Mouse (Mus musculus): ENCODE results near the gene Grip1.

DNA sequence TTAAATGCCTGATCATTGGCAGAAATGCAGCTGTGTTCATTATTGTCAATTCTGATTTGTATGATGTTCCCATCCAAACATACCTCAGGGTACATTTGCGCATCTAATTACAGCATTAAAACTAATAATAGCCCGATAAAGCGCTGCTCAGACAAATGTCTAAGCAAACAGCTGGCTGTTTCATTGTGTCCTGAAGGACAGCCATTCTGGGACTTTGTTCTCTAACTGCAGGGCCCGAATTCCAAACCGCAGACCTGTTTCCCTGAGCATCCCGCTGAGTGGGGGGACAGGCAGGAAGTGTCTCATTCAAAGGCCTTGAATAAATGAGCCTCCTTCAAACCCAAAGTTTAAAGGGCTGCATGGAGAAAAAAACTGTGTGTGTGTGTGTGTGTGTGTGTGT, 30.1 kb downstream of the Grip1 start:
- no peak for TF ChIP-seq POLR2A (IDR thresholded peaks at IDR 0.05; ENCODE audit: insufficient read length, low read depth)
- no peak for TF ChIP-seq CEBPB (IDR thresholded peaks at IDR 0.05; ENCODE audit: insufficient read depth, poor library complexity, severe bottlenecking)
- TF ChIP-seq MAX (IDR thresholded peaks at IDR 0.05; ENCODE audit: low read depth) = no peak
- no peak for TF ChIP-seq MYOD1 (IDR thresholded peaks at IDR 0.05; ENCODE audit: control insufficient read depth in 1 of 3, insufficient read length in 2 of 3, low read depth in 2 of 3)
- no peak for TF ChIP-seq MYOG (IDR thresholded peaks at IDR 0.05; ENCODE audit: control insufficient read depth in 1 of 3, insufficient read depth in 1 of 3, insufficient read length in 2 of 3, low read depth in 2 of 3)
- no peak for TF ChIP-seq E2F4 (IDR thresholded peaks at IDR 0.05; ENCODE audit: insufficient read depth)
- TF ChIP-seq TCF12 (IDR thresholded peaks at IDR 0.05; ENCODE audit: insufficient read depth, poor library complexity, severe bottlenecking) = no peak
- no peak for TF ChIP-seq POLR2AphosphoS2 (IDR thresholded peaks at IDR 0.05; ENCODE audit: insufficient read length, low read depth)
- TF ChIP-seq USF1 (IDR thresholded peaks at IDR 0.05; ENCODE audit: low read depth) = no peak

All from myocyte (in vitro differentiated cells).